Mouse (Mus musculus) lung, adult 2 months (tissue): ENCODE results near the gene Rfk. TPM values are rescaled to one million over a fixed set of nuclear protein-coding genes. Genes with fewer than 3 reads are reported as not detected.

Source experiments
- DNase-seq: peaks from one replicate; pipeline ENCODE4 v3.0.0; 2022
- H3K4me1 ChIP-seq: fragments of 200-500 bp; 2 replicates; pipeline ENCODE4 v1.6.1; 2011; ENCODE audit warnings: low read length; ENCODE audit not compliant: control insufficient read depth, insufficient read depth
- H3K4me3 ChIP-seq: fragments of 200-500 bp; replicated peaks from 2 replicates; pipeline ENCODE3; 2011; ENCODE audit warnings: low read depth, mild to moderate bottlenecking, control low read depth, low read length; ENCODE audit errors: extremely low read depth
- CTCF ChIP-seq: fragments of 200-500 bp; IDR thresholded peaks from 2 replicates; pipeline ENCODE4 v1.5.1; 2011; ENCODE audit warnings: mild to moderate bottlenecking, low read length, control low read depth; ENCODE audit not compliant: insufficient read depth
- POLR2A ChIP-seq: fragments of 200-500 bp; IDR thresholded peaks from 2 replicates; pipeline ENCODE4 v1.6.1; 2011; ENCODE audit warnings: low read depth, mild to moderate bottlenecking, control low read depth, low read length, borderline replicate concordance; ENCODE audit errors: extremely low read depth
- WGBS: fragments of 180-500 bp; shearing (Covaris S2); methylation state at CpG from one replicate; pipeline ENCODE4 v1.1.7; 2018; 5-methylcytosine and 5-hydroxymethylcytosine counted together
- polyA plus RNA-seq: library from polyadenylated mRNA; depleted of rRNA; stranded (reverse); fragments of >200 nt; gene quantifications from 2 replicates; pipeline ENCODE4 v1.2.3, GENCODE M21; 2012; rRNA removed

The Rfk gene
- polyA plus RNA-seq: 70.0 and 97.8 TPM in 2 replicates

GRCm38 (mm10) chr19:17393841-17394591 is at the start of gene Rfk:
Rfk (plus strand) TSS chr19:17394043.
- under 1% methylated on average over 83 of the region's 83 CpGs for WGBS
- peak; percentile 89 for DNase-seq
- H3K4me3 ChIP-seq: peak within 1 kb of the TSS; percentile 84
- H3K4me1 ChIP-seq: peaks cover 11% of the 10 kb centered on the region
- TF ChIP-seq CTCF (no peak), POLR2A (peak; percentile 93)

GRCm38 (mm10) chr19:17344881-17345280 is 49.0 kb upstream of the Rfk start:
- TF ChIP-seq CTCF (no peak), POLR2A (no peak)
- DNase-seq: no peak
- Histone ChIP-seq H3K4me1 (no peaks in the 10 kb centered on the region; the same call in 1 of the 2 replicates), H3K4me3 (no peak overlapping the region)
- WGBS: 83% methylated on average over 7 of the region's 7 CpGs

GRCm38 (mm10) chr19:17346716-17347474 is 46.9 kb upstream of the Rfk start:
- TF ChIP-seq CTCF (no peak), POLR2A (no peak)
- no peak for DNase-seq
- Histone ChIP-seq H3K4me1 (no peaks in the 10 kb centered on the region; the same call in 1 of the 2 replicates), H3K4me3 (no peak overlapping the region)
- 98% methylated on average over 3 of the region's 3 CpGs for WGBS

GRCm38 (mm10) chr19:17347852-17348251 is 46.0 kb upstream of the Rfk start:
- DNase-seq: no peak
- Histone ChIP-seq H3K4me1 (no peaks in the 10 kb centered on the region), H3K4me3 (no peak overlapping the region)
- TF ChIP-seq POLR2A (no peak), CTCF (no peak)
- WGBS: 74% methylated on average over 2 of the region's 2 CpGs

GRCm38 (mm10) chr19:17353727-17354126 is 40.1 kb upstream of the Rfk start:
- WGBS: 82% methylated on average over 8 of the region's 8 CpGs
- Histone ChIP-seq H3K4me1 (no peaks in the 10 kb centered on the region), H3K4me3 (no peak overlapping the region)
- TF ChIP-seq CTCF: no peak
- TF ChIP-seq POLR2A: no peak
- DNase-seq: no peak

GRCm38 (mm10) chr19:17354362-17354761 is 39.5 kb upstream of the Rfk start:
- WGBS: 78% methylated on average over 4 of the region's 4 CpGs
- DNase-seq: no peak
- TF ChIP-seq POLR2A (no peak), CTCF (no peak)
- Histone ChIP-seq H3K4me3 (no peak overlapping the region), H3K4me1 (no peaks in the 10 kb centered on the region)

GRCm38 (mm10) chr19:17354797-17355196 is 39.0 kb upstream of the Rfk start:
- TF ChIP-seq POLR2A (no peak), CTCF (no peak)
- Histone ChIP-seq H3K4me1 (no peaks in the 10 kb centered on the region), H3K4me3 (no peak overlapping the region)
- DNase-seq: no peak
- 40% methylated on average over 4 of the region's 4 CpGs for WGBS

GRCm38 (mm10) chr19:17355361-17355760 is 38.5 kb upstream of the Rfk start:
- TF ChIP-seq CTCF: no peak
- no peak for TF ChIP-seq POLR2A
- DNase-seq: no peak
- H3K4me1 ChIP-seq: no peaks in the 10 kb centered on the region
- WGBS: 30% methylated on average over 4 of the region's 4 CpGs
- H3K4me3 ChIP-seq: no peak overlapping the region

GRCm38 (mm10) chr19:17355950-17356867 is 37.6 kb upstream of the Rfk start:
- WGBS: 2% methylated on average over 50 of the region's 50 CpGs
- TF ChIP-seq CTCF (no peak), POLR2A (peak; percentile 39; the same call in 1 of the 2 replicates)
- H3K4me3 ChIP-seq: peak overlapping the region; percentile 56
- peak; percentile 42 for DNase-seq
- no peaks in the 10 kb centered on the region for H3K4me1 ChIP-seq

GRCm38 (mm10) chr19:17356932-17357331 is 36.9 kb upstream of the Rfk start:
- Histone ChIP-seq H3K4me1 (no peaks in the 10 kb centered on the region), H3K4me3 (no peak overlapping the region)
- DNase-seq: no peak
- TF ChIP-seq CTCF (no peak), POLR2A (no peak)
- WGBS: 63% methylated on average over 6 of the region's 6 CpGs
